Mouse (Mus musculus) lung, postnatal 25 days (tissue): ENCODE data around the gene Pla2g4a.

Experiments used
- DNase-seq: peaks from one replicate; pipeline ENCODE4 v3.0.0; 2022; ENCODE audit warnings: low spot score

The Pla2g4a gene

DNA sequence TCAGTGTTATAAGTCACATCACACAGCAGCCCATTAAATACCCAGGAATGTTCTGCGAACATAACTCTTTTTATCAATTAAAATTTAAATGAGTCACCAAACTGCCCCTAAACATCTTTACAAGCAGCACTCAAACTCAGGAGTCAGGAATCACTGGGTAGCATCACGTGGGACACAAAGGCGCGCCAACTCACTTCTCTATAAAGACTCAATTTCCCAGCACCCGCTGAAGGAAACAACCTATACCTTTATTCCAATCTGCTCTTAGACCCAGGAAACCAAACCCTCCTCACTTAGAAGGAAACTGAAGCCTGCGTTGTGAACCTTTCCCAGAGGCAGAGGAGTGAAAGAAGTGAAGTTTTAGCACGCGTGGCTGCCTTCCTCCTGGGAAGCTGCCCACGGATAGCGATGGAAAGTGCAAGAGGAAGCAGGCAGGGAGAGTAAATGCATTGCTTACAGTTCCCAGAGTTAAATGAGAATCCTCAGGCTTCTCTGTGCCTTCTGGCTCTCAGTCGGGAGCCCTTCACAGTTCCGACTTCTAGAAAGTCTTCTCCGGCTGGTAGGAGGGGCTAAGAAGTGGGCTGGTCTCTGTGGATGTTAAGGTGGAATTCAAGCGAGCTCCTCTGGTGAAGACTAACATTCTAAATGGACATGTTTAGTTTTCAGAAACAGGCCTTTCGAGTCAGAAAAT, at the start of gene Pla2g4a:
Pla2g4a (minus strand) TSS at position 557 of the 691 bp plus-strand sequence.
- peak; percentile 64 for DNase-seq

DNA sequence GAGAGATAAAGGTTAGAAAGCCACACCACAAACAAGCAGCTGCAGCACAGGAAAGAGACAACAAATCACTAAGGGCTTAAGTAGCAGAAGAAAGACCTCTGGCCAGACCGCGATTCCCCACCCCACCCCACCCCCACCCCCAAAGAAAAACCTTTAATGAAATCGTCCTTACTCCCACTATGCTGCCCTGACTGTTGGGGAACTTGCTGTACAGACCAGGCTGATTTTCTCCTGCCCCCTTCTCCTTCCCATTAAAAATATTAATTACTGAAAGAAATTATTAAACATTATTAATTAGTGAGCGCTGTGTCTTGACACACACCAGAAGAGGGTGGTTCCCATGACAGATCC, 49.5 kb upstream of the Pla2g4a start:
- no peak for DNase-seq

DNA sequence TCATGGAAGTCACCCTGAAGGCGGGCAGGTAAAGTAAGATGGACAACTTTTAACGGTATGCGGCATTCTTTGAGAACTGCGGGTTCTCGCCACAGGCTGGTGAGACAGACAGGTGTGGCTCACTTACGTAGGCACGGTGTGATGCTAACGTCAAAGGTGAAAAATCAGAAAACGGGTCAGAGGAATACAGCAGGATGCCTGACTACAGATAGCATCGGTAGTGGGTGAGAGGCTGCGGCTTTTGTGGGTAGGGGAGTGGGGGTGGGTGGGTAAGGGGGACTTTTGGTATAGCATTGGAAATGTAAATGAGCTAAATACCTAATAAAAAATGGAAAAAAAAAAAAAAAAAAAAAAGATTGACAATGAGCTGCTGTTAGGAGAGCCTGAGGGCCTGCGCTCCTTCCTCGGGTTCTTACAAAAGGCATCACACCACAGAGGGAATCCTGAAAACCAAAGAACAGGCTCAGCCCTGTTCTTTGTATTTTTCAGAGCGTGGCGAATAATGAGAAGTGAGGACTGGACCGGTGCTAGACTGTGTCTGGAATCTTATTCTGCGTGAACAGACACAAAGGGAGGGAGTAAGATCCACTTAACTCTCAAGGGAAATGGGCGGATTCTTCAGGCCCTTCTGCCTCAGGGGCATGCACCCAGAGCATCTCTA, 49.0 kb upstream of the Pla2g4a start:
- DNase-seq = no peak

DNA sequence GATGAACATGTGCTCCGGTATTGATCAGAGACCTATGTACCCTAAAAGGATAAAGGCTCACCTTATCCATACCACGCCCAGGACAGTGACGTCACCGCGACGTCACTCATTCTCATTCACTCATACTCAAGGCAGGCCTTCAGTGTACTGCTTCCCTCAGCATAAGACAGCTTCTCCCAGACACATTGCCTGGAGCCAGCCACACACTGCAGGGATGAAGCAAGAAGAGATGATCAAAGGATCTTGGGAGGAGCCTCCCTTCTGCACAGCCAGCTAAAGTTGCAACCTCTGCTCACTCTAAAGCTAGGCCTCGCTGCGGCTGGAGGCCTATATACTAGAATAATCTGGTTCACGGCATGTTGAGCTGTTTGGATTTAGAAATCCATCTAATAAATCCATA, 48.0 kb upstream of the Pla2g4a start:
- DNase-seq = no peak

DNA sequence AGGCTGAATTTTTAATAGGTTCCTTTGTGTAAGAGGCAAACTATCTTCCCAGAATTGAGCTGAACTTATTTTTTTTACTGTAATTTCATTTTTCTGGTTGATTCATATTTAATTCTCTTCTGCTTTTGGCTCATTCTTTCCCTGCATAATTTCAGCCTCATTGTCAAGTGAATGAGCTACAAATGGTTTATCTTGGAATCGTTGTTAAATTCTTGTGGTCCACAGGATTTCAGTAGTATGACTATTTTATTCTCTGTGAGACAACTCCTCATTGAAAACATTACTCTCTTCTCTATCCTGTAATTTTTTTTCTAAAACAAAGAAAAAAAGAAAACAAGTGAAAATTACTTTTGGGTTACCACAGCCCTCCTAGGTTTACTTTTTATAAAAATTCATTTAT, 14.5 kb upstream of the Pla2g4a start:
- no peak for DNase-seq

DNA sequence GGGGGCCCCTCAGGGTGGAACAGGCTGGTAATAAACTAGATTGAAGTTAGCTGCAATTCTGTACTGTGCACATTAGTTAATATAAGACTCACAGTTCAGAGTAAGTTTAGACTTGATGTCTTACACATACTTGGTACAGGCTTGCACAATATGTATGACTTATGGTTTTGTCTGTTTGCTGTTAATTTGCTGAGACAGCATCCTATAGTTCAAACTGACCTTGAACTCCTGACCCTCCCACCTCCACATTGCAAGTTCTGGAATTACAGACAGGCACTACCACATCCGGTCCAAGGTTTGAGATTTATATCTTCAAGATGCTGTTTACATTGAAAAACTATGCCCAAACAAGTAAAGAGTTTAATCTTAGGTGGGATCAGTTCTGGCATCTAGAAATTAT, 4.7 kb upstream of the Pla2g4a start:
- DNase-seq = no peak

DNA sequence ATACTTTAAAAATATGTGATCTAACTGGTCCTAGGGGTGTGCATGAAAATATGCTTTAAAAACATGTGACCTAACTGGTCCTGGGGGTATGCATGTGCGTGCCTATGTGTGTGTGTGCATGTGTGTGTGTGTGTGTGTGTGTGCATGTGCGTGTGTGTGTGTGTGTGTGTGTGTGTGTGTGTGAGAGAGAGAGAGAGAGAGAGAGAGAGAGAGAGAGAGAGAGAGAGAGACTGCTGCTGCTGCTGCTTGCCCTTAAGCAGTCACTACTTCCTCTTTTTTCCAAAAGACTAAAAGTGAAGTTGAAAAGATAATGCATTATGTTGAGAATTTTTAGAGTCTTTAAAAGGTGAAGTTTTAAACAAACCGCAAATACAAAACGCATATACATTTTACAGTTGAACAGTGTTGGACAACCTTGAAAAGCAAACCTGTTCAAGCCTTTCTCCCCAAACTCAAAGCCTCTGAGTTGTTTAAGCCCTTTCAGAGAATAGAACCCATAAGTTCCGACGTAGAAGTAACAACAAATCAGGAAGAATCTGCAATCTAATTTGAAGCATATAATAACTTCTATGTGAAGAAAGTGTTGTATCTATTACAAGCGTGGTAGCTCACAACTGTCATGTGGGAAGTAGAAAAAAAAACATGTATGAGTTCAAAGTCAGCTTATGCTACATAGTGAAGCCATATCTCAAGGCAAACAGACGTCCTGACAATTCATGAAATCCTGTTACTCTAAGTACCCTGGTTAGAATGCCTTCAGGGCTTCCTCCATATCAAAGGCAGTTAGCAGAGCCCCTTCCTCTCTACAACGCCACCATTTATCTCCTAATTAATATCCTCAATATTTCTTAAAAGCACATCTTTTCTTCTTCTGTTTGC, 574 bp upstream of the Pla2g4a start:
- no peak for DNase-seq

DNA sequence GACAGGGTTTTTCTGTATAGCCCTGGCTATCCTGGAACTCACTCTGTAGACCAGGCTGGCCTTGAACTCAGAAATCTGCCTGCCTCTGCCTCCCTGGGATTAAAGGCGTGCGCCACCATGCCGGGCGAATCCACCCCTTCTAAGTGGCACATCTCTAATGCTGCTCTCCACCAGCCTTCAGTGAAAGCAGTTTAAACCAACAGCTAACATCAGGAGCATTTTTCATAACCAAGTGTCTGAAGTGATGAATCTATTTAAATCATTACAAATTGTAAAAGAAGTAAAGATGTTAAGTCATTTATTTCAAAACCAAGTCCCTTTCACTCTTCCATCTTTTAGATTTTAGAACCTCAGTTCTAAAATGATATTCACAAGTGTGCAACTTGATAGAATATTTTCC, 839 bp downstream of the Pla2g4a start:
- no peak for DNase-seq

DNA sequence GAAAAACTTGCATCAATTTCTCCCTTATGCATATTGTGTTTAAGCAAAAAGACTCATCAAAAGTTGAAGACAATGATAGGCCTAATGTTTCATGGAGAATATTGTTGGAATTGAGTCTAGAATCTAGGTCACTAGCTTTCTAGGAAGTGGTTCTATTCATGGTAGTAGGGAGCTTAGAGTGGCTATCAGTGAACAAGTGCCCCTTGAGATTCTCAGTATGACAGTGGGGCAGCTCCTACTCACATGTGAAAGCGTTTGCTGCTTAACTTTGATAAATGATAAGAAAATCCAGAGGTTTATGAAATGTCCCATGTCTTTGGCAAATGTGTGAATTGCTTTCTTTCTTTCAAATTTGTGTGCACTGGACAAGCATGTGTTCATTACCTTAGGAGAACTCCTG, 2.0 kb downstream of the Pla2g4a start:
- DNase-seq = no peak

DNA sequence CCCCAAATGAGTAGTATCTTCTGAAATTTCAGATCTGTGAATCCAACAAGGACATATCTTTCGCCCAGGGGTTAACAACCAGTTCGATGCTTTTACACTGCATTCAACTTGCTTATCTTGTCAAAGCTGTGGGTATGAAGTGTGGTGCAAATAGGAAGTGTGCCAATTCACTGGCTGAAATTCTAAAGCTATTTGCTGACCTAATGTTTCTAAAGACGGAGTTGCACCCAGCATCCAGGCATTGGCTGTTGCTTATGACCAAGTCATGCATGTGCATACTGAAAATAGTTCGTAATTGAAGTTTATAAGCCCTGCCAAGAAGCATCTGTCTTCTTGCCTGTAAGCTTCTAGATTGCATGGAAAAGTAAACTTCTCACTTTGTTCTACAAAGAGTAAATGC, 5.6 kb downstream of the Pla2g4a start:
- DNase-seq = peak; percentile 10

DNA sequence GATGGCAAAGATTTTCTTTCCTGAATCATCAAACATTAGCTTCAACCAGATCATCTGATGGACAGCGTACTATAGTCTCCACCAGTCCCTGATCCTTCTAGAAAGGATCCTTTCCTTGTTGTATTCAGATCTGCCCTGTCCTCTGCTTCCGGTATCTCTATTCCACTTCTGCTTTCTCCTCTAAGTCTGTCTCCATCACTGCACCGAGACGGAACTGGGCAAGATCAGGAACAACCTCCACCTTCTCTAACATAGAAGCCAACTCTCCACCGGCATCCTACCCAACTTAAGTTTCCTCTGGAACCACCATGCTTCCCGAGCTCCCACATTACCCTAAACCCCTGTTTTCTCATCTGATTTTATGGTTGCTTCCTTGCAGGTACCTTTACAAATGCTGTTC, 7.1 kb downstream of the Pla2g4a start:
- no peak for DNase-seq

DNA sequence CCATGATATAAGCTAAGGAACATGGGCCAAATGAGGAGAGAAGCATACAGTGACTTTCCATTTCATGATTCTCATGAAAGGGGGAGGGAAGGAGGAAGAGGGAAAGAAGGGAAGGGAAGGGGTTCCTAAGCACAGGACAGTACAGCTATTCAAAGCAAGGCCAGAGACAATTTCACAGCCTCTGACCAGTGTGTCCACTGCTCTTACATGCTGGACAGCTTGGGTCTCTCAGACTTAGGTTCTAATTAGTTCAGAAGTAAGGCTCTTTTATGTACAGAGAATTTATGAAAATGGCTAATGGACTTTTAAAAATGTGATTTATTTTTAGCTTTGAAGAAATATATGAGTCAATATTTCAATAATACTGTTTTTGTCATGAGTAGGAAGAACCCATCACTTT, 9.0 kb downstream of the Pla2g4a start:
- no peak for DNase-seq

DNA sequence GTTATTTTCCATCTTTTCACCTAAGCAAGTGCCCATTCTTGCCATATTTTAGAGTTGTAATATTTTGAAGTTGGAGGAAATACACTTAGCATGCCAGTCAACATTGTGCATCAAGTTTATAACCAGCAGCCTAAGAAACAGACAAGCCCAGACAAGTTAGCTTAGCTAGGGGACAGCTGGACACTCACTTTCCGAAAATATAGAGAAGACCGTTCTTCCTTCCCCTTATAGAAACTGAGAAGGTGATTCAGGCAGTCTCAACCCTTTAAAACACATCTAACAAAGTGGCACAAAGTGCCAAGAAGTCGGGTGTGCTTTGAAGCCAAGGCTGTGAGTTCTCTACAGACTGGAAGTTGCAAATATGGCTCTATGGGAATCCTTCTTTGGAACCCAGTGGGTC, 10.4 kb downstream of the Pla2g4a start:
- no peak for DNase-seq

DNA sequence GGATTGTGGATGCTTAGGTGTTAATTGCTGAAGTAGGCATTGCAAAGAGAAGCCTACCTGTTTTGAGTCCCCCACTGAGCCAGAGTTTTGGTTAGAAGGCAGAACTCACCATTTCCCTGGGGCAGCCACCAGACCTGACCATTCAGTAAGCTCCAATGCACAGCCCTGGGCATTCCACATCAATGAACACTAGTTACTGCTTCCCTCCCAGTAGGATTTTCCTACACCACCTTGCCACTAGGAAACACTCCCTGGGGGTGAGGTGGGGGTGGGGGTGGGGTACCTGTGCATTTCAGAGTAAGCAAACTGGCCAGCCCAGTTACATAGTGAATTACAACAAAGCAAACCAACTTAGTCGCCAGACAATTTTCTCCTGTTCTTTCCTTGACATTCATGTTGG, 10.8 kb downstream of the Pla2g4a start:
- no peak for DNase-seq

DNA sequence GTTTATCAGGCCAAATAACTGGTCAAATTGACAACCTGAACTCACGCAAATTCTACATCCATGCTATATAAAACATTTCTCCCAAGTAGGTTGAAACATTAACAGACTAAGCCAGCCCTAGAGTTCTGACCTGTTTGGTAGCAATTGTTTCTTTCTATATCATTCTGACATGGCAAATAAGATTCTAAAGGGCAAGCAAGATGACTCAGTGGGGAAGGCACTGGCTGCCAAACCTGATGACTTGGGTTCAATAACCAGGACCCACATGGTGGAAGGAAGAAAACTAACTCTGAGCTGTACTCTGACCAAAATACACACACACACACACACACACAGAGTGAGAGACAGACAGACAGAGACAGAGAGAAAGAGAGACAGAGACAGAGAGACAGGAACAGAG, 11.8 kb downstream of the Pla2g4a start:
- DNase-seq = no peak

DNA sequence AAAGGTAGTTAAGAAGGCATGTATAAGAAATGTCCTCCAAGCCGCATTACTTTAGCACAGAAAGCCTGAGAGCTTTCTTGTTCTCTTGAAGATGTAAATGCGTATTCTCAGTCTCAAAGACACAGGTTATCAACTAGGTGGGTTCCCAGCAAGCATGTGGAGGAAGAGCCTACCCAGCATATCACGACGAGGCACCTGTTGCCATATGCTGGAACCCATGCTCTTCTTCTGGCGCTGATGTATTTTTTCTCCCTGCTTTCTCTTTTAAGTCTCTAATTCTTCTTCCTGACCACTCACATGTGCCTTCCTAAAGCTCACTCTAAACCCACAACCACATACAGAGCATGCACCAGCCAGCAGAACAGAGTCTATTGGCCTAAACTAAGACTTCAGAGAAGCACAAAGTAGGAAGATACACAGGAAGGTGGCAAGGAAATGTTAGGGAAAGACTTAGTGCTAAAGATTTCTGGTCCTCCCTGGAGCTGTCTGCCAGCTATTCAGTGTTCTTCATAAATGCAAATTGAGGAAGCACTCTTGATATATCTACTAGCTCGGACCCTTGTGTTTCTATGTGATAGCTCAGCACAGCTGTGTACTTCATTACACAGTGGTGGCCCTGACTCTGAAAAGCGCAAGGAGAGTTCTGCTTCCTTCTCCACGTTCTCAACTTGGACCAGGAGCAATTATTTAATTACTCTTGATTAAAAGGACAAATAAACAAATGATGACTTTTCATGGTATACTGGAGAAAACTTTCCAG, 12.8 kb downstream of the Pla2g4a start:
- DNase-seq = no peak

DNA sequence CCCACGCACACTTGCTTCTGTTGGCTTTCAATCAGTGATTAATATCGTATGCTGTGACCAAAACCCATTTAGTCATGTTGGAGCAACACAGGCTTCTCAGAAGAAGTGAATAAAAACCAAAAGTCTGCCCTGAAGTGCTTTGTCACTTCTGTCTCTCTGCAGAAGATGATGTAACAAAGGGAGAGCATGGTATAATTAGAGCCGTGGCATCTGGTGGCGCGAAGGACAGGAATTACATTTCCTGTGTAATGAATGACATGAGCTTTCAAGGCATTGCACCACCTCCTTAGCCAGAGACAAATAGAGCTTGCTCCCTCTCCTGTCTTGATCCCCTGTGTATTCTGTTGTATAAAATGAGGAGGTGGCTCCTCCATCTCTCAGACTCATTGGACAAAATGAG, 14.1 kb downstream of the Pla2g4a start:
- no peak for DNase-seq

DNA sequence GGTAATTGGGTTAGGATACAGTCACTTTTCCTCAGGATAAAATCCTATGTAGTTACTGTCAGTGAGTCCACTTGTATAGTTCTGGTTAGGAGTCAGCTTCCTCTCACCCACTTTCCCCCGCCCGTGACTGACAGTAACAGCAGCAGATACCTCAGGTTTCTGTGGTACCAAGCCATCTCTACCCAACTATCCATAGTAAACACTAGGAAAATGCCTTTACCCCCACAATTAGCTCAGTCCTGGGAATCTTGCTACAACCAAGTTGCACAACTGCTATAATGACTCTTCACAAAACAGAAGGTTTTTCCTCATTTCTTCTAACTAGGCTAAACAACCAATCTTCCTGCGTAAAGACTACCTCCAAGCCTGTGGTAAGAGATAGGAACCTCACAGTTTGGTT, 14.7 kb downstream of the Pla2g4a start:
- no peak for DNase-seq

DNA sequence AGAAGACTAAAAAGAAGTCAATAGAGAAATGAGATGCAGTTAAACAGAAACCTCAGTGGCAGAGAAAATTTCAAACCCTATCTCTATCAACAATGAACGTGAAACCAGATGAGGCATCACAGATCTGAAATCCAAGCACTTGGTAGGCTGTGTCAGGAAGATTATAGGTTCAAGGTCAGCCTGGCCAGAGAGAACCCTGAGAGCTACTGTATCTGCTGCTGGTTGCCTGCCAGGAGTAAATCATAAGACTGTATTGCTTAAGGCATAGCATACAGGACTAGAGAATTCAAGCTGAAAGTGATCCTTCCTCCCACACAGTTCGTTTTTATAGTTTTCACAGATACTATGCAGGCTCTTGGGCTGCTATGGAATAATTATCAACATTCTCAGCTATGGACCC, 17.5 kb downstream of the Pla2g4a start:
- no peak for DNase-seq

DNA sequence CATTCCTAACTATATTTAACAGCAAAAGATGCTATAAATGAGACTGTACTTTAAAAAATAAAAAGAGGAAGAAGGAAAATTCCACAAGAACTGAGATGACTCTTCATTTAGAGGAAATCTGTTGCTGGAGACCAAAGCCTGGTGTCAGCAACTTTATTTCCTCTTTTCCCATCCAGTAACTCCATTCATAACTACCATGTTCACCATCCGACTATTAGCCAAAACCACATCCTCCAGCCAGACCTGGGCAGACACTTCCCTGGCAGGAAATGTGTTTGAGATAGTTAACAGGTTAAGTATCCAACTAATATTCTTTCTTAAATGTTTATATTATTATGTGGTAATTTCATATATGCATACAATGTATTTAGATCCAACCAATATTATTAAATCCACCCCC, 20.8 kb downstream of the Pla2g4a start:
- no peak for DNase-seq

DNA sequence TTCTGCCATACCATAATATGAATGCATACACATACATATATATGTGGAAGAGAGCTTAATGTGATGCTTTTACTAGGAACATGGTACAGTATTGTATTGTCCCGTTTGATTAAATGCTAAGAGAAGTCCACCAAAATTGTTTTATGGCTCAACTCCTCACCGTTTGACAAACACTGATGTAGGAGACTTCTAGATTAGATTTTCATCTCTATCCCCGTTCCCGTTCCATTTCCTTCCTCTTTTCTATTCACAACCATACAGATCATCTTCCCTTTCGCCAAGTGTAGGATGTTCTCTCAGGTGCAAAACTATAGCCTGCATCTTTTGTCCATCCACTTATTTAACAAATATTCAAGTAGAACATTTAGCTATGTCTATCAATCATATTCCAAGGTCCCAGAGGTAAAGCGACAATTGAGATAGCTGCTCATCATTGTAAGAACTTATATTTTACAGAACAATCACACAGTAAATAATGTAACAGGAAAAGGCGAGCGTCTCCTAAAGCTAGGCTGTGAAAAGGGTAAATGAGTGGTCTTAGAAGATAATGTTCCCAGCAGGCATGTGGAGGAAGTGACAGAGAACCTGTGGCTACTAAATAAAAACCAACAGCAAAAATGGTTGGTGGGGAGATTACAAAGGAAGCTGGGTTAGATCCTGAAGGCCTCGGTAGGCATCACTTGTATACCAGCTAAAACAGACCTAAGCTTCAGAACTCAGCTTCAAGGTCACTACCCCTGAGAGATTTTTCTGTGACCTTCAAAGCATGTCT, 21.6 kb downstream of the Pla2g4a start:
- DNase-seq = no peak

DNA sequence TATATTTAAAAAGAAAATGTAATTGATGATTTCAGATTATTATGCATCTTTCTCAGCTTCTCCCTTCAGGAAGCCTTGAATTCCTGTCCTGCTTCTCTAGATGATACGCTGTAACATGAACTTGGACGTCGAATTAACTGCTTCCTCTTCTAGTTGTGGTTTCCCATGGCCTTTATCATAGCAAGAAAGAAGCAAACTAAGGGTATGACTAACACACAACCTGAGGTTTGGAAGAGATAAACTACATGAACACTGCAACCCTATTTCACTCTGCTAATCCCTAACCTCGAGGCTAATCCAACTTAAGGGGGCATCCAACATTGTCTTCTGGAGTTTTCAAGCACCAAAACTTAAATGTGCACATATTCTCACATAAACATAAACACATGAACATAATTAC, 23.3 kb downstream of the Pla2g4a start:
- no peak for DNase-seq
